Mouse (Mus musculus) liver, adult 2 months (tissue): ENCODE measurements around the gene Treml4. TPM values are rescaled to one million over a fixed set of nuclear protein-coding genes. Genes with fewer than 3 reads are reported as not detected.

Experiments used
- DNase-seq: peaks from one replicate; pipeline ENCODE4 v3.0.0-alpha.2; 2011; ENCODE audit warnings: low read depth, low spot score; ENCODE audit errors: extremely low read depth
- H3K27ac ChIP-seq: fragments of 200-500 bp; replicated peaks from 2 replicates; pipeline ENCODE4 v1.5.1; 2012; ENCODE audit warnings: low read depth, mild to moderate bottlenecking, control low read depth, inconsistent platforms, low read length; ENCODE audit not compliant: insufficient read depth
- H3K27me3 ChIP-seq: fragments of 200-500 bp; 2 replicates; pipeline ENCODE4 v1.6.1; 2012; ENCODE audit warnings: mild to moderate bottlenecking, moderate library complexity, low read length, inconsistent platforms; ENCODE audit not compliant: control insufficient read depth, insufficient read depth
- H3K36me3 ChIP-seq: fragments of 200-500 bp; 2 replicates; pipeline ENCODE4 v1.6.1; 2012; ENCODE audit warnings: low read length, inconsistent platforms; ENCODE audit not compliant: control insufficient read depth, insufficient read depth
- H3K4me1 ChIP-seq: fragments of 200-500 bp; 2 replicates; pipeline ENCODE4 v1.6.1; 2011; ENCODE audit warnings: low read length; ENCODE audit not compliant: control insufficient read depth, insufficient read depth
- H3K4me3 ChIP-seq: fragments of 200-500 bp; 2 replicates; pipeline ENCODE4 v1.5.1; 2011; ENCODE audit warnings: low read depth, mild to moderate bottlenecking, control low read depth, low read length, moderate library complexity; ENCODE audit not compliant: insufficient read depth
- H3K79me2 ChIP-seq: fragments of 200-500 bp; 2 replicates; pipeline ENCODE4 v1.6.1; 2012; ENCODE audit warnings: inconsistent platforms, mild to moderate bottlenecking, low read length, moderate library complexity; ENCODE audit not compliant: control insufficient read depth, insufficient read depth
- H3K9ac ChIP-seq: fragments of 200-500 bp; 2 replicates; pipeline ENCODE4 v1.6.1; 2012; ENCODE audit warnings: low read depth, mild to moderate bottlenecking, control low read depth, inconsistent platforms, low read length
- CTCF ChIP-seq: fragments of 200-500 bp; IDR thresholded peaks from 2 replicates; pipeline ENCODE4 v1.5.1; 2011; ENCODE audit warnings: low read depth, low read length, control low read depth
- POLR2A ChIP-seq: fragments of 200-500 bp; IDR thresholded peaks from 2 replicates; pipeline ENCODE4 v1.6.1; 2011; ENCODE audit warnings: low read length, control low read depth; ENCODE audit not compliant: insufficient read depth; ENCODE audit errors: extremely low read depth
- WGBS: fragments of 180-500 bp; shearing (Covaris S2); methylation state at CpG from one replicate; pipeline ENCODE4 v1.1.7; 2018; 5-methylcytosine and 5-hydroxymethylcytosine counted together
- polyA plus RNA-seq: library from polyadenylated mRNA; depleted of rRNA; stranded (reverse); fragments of >200 nt; gene quantifications from 2 replicates; pipeline ENCODE4 v1.2.3, GENCODE M21; 2012; rRNA removed
- total RNA-seq: library from RNA; depleted of rRNA; stranded (reverse); fragments of >200 nt; gene quantifications from 2 replicates; pipeline ENCODE4 v1.2.3, GENCODE M21; 2014; rRNA removed

Treml4 gene
- total RNA-seq, result 4.2 and 4.4 TPM in 2 replicates
- 2.8 and 4.6 TPM in 2 replicates for polyA plus RNA-seq

DNA sequence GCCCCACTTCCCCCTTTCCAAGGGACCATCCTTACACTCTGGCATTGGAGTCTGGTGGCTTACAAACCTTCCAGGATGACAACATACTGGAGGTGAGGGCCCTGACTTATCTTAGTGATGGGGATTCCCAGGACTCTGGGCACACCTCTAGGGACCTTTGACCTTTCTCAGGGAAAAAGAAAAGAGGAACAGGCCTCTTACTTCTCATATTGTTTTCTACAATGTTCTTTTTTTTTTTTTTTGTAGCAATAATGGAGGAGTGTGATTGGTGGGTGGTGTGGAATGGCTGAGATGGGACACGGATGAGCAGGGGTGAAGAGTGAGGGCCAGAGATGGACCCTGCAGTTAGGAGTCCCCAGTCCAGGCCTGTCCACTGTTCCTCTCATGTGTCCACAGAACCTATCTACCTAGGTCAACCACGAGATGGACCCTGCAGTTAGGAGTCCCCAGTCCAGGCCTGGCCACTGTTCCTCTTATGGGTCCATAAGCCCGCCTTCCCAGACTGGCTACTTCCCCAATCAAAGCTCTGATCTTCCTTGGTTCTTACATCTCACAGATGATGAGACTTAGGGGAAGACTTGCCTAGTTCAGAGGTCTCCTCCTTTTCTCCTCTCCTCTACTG is at the start of gene Treml4:
Treml4 (plus strand) TSS at position 555 of the 622 bp plus-strand sequence.
- no peaks in the 10 kb centered on the region for H3K27me3 ChIP-seq
- H3K9ac ChIP-seq, result no peak within 1 kb of the TSS
- peak within 1 kb of the TSS; percentile 42; the same call in 1 of the 2 replicates for H3K27ac ChIP-seq
- peak within 1 kb of the TSS; percentile 38 for H3K4me3 ChIP-seq
- TF ChIP-seq CTCF (no peak), POLR2A (no peak)
- H3K36me3 ChIP-seq, result no peaks in the 10 kb centered on the region
- H3K79me2 ChIP-seq, result no peaks in the 10 kb centered on the region
- peak; percentile 27 for DNase-seq
- H3K4me1 ChIP-seq, result no peaks in the 10 kb centered on the region
- 73% methylated on average over 3 of the region's 3 CpGs for WGBS

DNA sequence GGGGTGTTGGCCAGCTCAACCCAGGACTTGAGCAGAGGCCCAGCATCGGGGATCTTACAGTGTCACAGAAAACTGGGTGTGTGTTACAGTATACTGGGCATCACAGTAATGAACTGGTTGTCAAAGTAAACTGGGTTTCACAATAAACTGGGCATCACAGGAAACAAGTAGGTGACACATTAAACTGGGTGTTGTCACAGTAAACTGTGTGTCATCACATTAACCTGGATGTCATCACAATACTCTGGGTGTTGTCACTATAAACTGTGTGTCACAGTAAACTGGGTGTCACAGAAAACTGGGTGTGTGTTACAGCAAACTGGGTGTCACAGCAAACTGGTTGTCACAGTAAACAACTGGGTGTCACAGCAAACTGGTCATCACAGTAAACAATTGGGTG is 48.7 kb upstream of the Treml4 start:
- Histone ChIP-seq H3K36me3 (no peaks in the 10 kb centered on the region), H3K4me1 (no peaks in the 10 kb centered on the region), H3K4me3 (no peak overlapping the region), H3K9ac (no peak overlapping the region), H3K27ac (no peak overlapping the region), H3K27me3 (no peaks in the 10 kb centered on the region; the same call in 1 of the 2 replicates), H3K79me2 (no peaks in the 10 kb centered on the region)
- TF ChIP-seq CTCF (no peak), POLR2A (no peak)
- no peak for DNase-seq
- 86% methylated on average over 1 of the region's 1 CpGs for WGBS

DNA sequence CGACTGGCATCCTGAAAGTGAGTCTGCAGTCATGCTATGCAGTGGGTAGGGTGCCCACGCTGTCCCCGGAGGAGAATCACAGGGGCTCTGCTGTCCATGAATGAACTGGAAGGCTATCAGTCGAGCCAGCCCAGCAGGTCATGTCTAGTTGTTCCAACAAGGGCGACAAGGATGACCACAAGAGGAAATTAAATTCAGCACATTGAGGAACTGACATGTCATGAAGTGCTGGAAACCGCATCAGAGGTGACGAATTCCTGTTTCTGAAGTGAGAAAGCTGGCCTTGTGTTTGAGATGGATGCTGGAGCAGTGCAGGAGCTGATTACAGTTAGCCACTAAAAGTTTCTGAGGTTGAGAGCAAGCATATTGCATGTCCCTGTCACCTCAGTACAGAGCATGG is 33.4 kb upstream of the Treml4 start:
- TF ChIP-seq CTCF (no peak), POLR2A (no peak)
- DNase-seq, result peak; percentile 6
- no peaks in the 10 kb centered on the region for H3K27me3 ChIP-seq
- 80% methylated on average over 7 of the region's 7 CpGs for WGBS
- no peaks in the 10 kb centered on the region for H3K79me2 ChIP-seq
- H3K27ac ChIP-seq, result no peak overlapping the region
- no peaks in the 10 kb centered on the region for H3K4me1 ChIP-seq
- H3K4me3 ChIP-seq, result no peak overlapping the region
- H3K36me3 ChIP-seq, result no peaks in the 10 kb centered on the region
- no peak overlapping the region for H3K9ac ChIP-seq

DNA sequence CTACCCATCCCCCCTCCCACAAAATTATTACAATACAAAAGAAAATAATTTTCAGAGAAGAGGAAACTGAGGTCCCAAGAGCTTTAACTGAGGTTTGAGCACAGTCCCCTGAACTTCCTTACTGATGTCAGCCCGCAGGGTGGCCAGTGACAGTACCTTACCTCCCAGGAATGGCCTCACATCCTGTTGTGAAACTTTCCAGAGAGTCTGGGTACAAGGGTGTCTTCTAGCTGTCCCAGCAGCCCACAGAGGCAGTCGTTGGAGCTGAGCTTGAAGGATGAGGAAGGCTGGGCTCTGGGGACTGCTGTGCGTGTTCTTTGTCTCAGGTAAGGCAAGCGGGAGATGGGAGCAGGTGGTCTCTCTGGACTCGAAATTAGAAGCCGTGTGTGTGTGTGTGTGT is 31.6 kb upstream of the Treml4 start, which contains the start of gene Trem1:
Trem1 (plus strand) TSS at position 251 of the 400 bp plus-strand sequence.
- Histone ChIP-seq H3K9ac (no peak within 1 kb of the TSS), H3K36me3 (no peaks in the 10 kb centered on the region), H3K27ac (no peak within 1 kb of the TSS), H3K79me2 (no peaks in the 10 kb centered on the region), H3K27me3 (no peaks in the 10 kb centered on the region), H3K4me1 (no peaks in the 10 kb centered on the region), H3K4me3 (no peak within 1 kb of the TSS)
- TF ChIP-seq CTCF (no peak), POLR2A (no peak)
- no peak for DNase-seq
- WGBS, result 68% methylated on average over 6 of the region's 6 CpGs

DNA sequence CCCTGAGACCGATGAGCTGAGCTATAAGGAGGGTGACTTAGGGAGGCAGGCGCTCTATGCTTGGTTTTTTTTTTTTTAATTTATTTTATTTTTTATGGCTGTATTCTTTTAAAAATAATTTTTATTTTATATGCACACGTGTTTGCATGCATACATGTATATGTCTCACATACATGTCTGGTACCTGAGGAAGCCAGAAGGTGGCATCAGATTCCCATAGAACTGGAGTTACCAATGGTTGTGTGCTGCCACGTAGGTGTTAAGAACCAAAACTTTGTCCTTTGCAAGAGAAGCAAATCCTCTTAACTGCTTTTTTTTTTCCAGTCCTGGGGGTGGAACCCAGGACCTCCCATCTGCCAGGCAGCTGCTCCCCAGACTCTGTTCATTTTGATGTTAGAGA is 30.3 kb upstream of the Treml4 start:
- TF ChIP-seq POLR2A (no peak), CTCF (no peak)
- 92% methylated on average over 4 of the region's 4 CpGs for WGBS
- H3K27me3 ChIP-seq, result no peaks in the 10 kb centered on the region
- H3K4me3 ChIP-seq, result no peak overlapping the region
- no peaks in the 10 kb centered on the region for H3K79me2 ChIP-seq
- DNase-seq, result no peak
- H3K36me3 ChIP-seq, result no peaks in the 10 kb centered on the region
- H3K4me1 ChIP-seq, result no peaks in the 10 kb centered on the region
- no peak overlapping the region for H3K27ac ChIP-seq
- no peak overlapping the region for H3K9ac ChIP-seq

- WGBS, result 58% methylated on average over 5 of the region's 5 CpGs
- no peaks in the 10 kb centered on the region for H3K79me2 ChIP-seq
Measured at GRCm38 (mm10) chr17:48234550-48234949, 29.5 kb upstream of the Treml4 start.

More at GRCm38 (mm10) chr17:48234550-48234949, 29.5 kb upstream of the Treml4 start:
- Histone ChIP-seq H3K27ac (no peak overlapping the region), H3K27me3 (no peaks in the 10 kb centered on the region), H3K4me3 (no peak overlapping the region), H3K36me3 (no peaks in the 10 kb centered on the region), H3K9ac (no peak overlapping the region), H3K4me1 (no peaks in the 10 kb centered on the region)
- TF ChIP-seq POLR2A (no peak), CTCF (no peak)
- no peak for DNase-seq
